Mouse (Mus musculus) cerebellum, adult (tissue): ENCODE data around the gene Dynlt1f.
"Not testable (repeated sequence)": the region's sequence is repeated elsewhere in the genome, so short reads cannot be mapped to it uniquely, and the experiment has no call there.

ENCODE experiments used
- ATAC-seq: cut with Nextera tagmentation; 2 replicates; pipeline ENCODE4 v1.9.2; 2017; ENCODE audit warnings: mild to moderate bottlenecking, moderate library complexity, mixed read lengths; ENCODE audit not compliant: insufficient number of reproducible peaks, low FRiP score, low TSS enrichment

The Dynlt1f gene

GRCm38 (mm10) chr17:6662840-6663239 is 7.1 kb upstream of the Dynlt1f start:
- not testable (repeated sequence) for ATAC-seq

GRCm38 (mm10) chr17:6661093-6661816 is 5.6 kb upstream of the Dynlt1f start:
- not testable (repeated sequence) for ATAC-seq

GRCm38 (mm10) chr17:6660589-6660988 is 4.9 kb upstream of the Dynlt1f start:
- not testable (repeated sequence) for ATAC-seq

GRCm38 (mm10) chr17:6658801-6659200 is 3.1 kb upstream of the Dynlt1f start, which contains the start of gene Sytl3:
Gene Sytl3 (plus strand): TSS chr17:6659093.
- ATAC-seq: not testable (repeated sequence)

- ATAC-seq: not testable (repeated sequence)
Measured at GRCm38 (mm10) chr17:6656471-6656870, 771 bp upstream of the Dynlt1f start.

- peak; percentile 62; the same call in 1 of the 2 replicates for ATAC-seq
Measured at GRCm38 (mm10) chr17:6655087-6655511, 601 bp downstream of the Dynlt1f start.

- not testable (repeated sequence) for ATAC-seq
Measured at GRCm38 (mm10) chr17:6653341-6653946, 2.3 kb downstream of the Dynlt1f start.

GRCm38 (mm10) chr17:6650904-6651565 is 4.7 kb downstream of the Dynlt1f start:
- ATAC-seq: not testable (repeated sequence)

GRCm38 (mm10) chr17:6647452-6647851 is 8.2 kb downstream of the Dynlt1f start:
- not testable (repeated sequence) for ATAC-seq

GRCm38 (mm10) chr17:6646841-6647240 is 8.9 kb downstream of the Dynlt1f start:
- ATAC-seq: not testable (repeated sequence)

GRCm38 (mm10) chr17:6645668-6646067 is 10.0 kb downstream of the Dynlt1f start:
- ATAC-seq: not testable (repeated sequence)

- ATAC-seq: not testable (repeated sequence)
Measured at GRCm38 (mm10) chr17:6644673-6645072, 11.0 kb downstream of the Dynlt1f start.

GRCm38 (mm10) chr17:6644210-6644609 is 11.5 kb downstream of the Dynlt1f start:
- not testable (repeated sequence) for ATAC-seq

GRCm38 (mm10) chr17:6640771-6641429 is 14.8 kb downstream of the Dynlt1f start:
- ATAC-seq: not testable (repeated sequence)

GRCm38 (mm10) chr17:6640044-6640637 is 15.6 kb downstream of the Dynlt1f start:
- not testable (repeated sequence) for ATAC-seq

- ATAC-seq: peak; percentile 49; the same call in 1 of the 2 replicates
Measured at GRCm38 (mm10) chr17:6639486-6639885, 16.2 kb downstream of the Dynlt1f start.

GRCm38 (mm10) chr17:6638444-6638843 is 17.3 kb downstream of the Dynlt1f start:
- ATAC-seq: not testable (repeated sequence)

- not testable (repeated sequence) for ATAC-seq
Measured at GRCm38 (mm10) chr17:6637434-6637833, 18.3 kb downstream of the Dynlt1f start.

- no peak for ATAC-seq
Measured at GRCm38 (mm10) chr17:6636861-6637260, 18.8 kb downstream of the Dynlt1f start.

- ATAC-seq: not testable (repeated sequence)
Measured at GRCm38 (mm10) chr17:6635781-6636180, 19.9 kb downstream of the Dynlt1f start.
